ENCODE assay signal across 12 mouse cellular contexts in the genomic region with DNA sequence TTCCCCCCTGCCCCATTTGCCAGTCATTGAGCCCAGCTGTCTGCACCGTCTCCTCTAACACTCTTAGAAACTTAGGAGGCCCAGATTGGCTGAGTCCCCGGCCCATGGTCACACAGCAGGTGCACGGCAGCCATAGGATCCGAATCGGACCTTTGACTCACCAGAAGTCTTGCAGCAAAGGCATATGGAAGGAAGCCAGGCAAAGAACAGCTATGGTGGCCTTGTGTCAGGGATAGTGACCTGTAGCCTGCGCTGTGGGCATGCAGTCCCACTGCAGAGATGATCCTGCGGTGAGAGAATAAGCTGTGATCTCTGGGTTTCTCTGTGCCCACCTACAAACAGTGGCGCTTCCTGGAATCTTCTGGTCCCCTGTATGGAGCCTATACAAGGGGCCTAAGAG.
A peak's percentile ranks its signal among the peaks of the same experiment; 100 is the strongest.
DNase-seq lines count a peak whose midpoint lies in the region; ATAC-seq and TF ChIP-seq lines count a peak whose summit lies in the region.
"Had no signal": no experiment of that assay in that cellular context is flagged by ENCODE, and none has a peak within 500 bp of the region (broad histone marks: within the 10 kb centered on the region; RNA-seq: fewer than 3 reads in every experiment).

No protein-coding gene starts in this region.

- H3K4me1 ChIP-seq in kidney, embryonic 14.5 days (ENCODE audit: control insufficient read depth, insufficient read depth, low read length) = peaks cover 96% of the 10 kb centered on the region
- peaks cover 76% of the 10 kb centered on the region for H3K4me1 ChIP-seq in midbrain, embryonic 12.5 days
- peaks cover 28% of the 10 kb centered on the region for H3K4me1 ChIP-seq in midbrain, embryonic 14.5 days (ENCODE audit: control insufficient read depth, insufficient read depth, low read length)
- H3K4me1 ChIP-seq in stomach, embryonic 15.5 days = peaks cover 100% of the 10 kb centered on the region

- H3K36me3 ChIP-seq in kidney, embryonic 14.5 days (ENCODE audit: control insufficient read depth, insufficient read depth, low read length) = no peaks in the 10 kb centered on the region
- H3K36me3 ChIP-seq in midbrain, embryonic 12.5 days = no peaks in the 10 kb centered on the region
- no peaks in the 10 kb centered on the region for H3K36me3 ChIP-seq in midbrain, embryonic 14.5 days (ENCODE audit: control insufficient read depth, insufficient read depth, low read length)
- no peaks in the 10 kb centered on the region for H3K36me3 ChIP-seq in stomach, embryonic 15.5 days

- no peaks in the 10 kb centered on the region for H3K27me3 ChIP-seq in kidney, embryonic 14.5 days (ENCODE audit: control insufficient read depth, insufficient read depth, low read length)
- no peaks in the 10 kb centered on the region for H3K27me3 ChIP-seq in midbrain, embryonic 12.5 days
- no peaks in the 10 kb centered on the region for H3K27me3 ChIP-seq in midbrain, embryonic 14.5 days (ENCODE audit: control insufficient read depth, insufficient read depth, low read length)
- H3K27me3 ChIP-seq in stomach, embryonic 15.5 days (replicated peaks) = no peaks in the 10 kb centered on the region

- no peak overlapping the region for H3K9ac ChIP-seq in kidney, embryonic 14.5 days (ENCODE audit: low read depth, low read length)
- 0 out of 2 replicates have a peak overlapping the region, but pooled peaks have one; percentile 4 for H3K9ac ChIP-seq in midbrain, embryonic 12.5 days (replicated peaks)
- no peak overlapping the region for H3K9ac ChIP-seq in midbrain, embryonic 14.5 days (replicated peaks; ENCODE audit: low read length)
- H3K9ac ChIP-seq in stomach, embryonic 15.5 days = no peak overlapping the region

- H3K4me3 ChIP-seq in gastrocnemius, adult 2 months = no peak overlapping the region
- H3K4me3 ChIP-seq in kidney, embryonic 14.5 days (ENCODE audit: low read length) = no peak overlapping the region
- no peak overlapping the region for H3K4me3 ChIP-seq in midbrain, embryonic 12.5 days
- no peak overlapping the region for H3K4me3 ChIP-seq in midbrain, embryonic 14.5 days (replicated peaks; ENCODE audit: low read depth, low read length)
- H3K4me3 ChIP-seq in stomach, embryonic 15.5 days (replicated peaks) = no peak overlapping the region
- H3K4me3 ChIP-seq: erythroblast, embryonic 14.5 days had no signal

- ATAC-seq in kidney, embryonic 14.5 days (ENCODE audit: low FRiP score, low TSS enrichment) = no peak
- ATAC-seq in midbrain, embryonic 12.5 days (ENCODE audit: low FRiP score, low read depth) = no peak
- ATAC-seq in midbrain, embryonic 14.5 days (ENCODE audit: low FRiP score, low TSS enrichment) = no peak
- ATAC-seq in stomach, embryonic 15.5 days (ENCODE audit: insufficient read depth, low FRiP score, low read depth) = no peak

- intact Hi-C loops in gastrocnemius, adult 2 months (cut with DNase I) = no loop called here

- peak overlapping the region; percentile 58; the same call in 1 of the 2 replicates for H3K27ac ChIP-seq in gastrocnemius, adult 2 months
- peak overlapping the region; percentile 62; the same call in 1 of the 2 replicates for H3K27ac ChIP-seq in kidney, embryonic 14.5 days (ENCODE audit: low read depth, low read length)
- H3K27ac ChIP-seq in midbrain, embryonic 12.5 days (replicated peaks) = no peak overlapping the region
- H3K27ac ChIP-seq in midbrain, embryonic 14.5 days (replicated peaks; ENCODE audit: low read depth, low read length) = no peak overlapping the region
- H3K27ac ChIP-seq in stomach, embryonic 15.5 days = peak overlapping the region; percentile 83

- H3K4me2 ChIP-seq in kidney, embryonic 14.5 days (replicated peaks; ENCODE audit: low read depth, low read length) = no peak overlapping the region
- no peak overlapping the region for H3K4me2 ChIP-seq in midbrain, embryonic 12.5 days (replicated peaks)
- no peak overlapping the region for H3K4me2 ChIP-seq in midbrain, embryonic 14.5 days (ENCODE audit: low read length)
- no peak overlapping the region for H3K4me2 ChIP-seq in stomach, embryonic 15.5 days

- WGBS in kidney, embryonic 14.5 days = 90% methylated on average over 8 of the region's 8 CpGs
- 91% methylated on average over 8 of the region's 8 CpGs for WGBS in midbrain, embryonic 12.5 days
- 93% methylated on average over 8 of the region's 8 CpGs for WGBS in midbrain, embryonic 14.5 days
- 89% methylated on average over 8 of the region's 8 CpGs for WGBS in stomach, embryonic 15.5 days

- no peak for DNase-seq in gastrocnemius, adult 2 months
- DNase-seq in gastrocnemius, adult 18-20 months (ENCODE audit: low spot score) = no peak
- DNase-seq in kidney, postnatal 36 days = no peak
- DNase-seq in midbrain, embryonic 14.5 days = no peak
- no peak for DNase-seq in left cerebral cortex, adult 18-20 months (ENCODE audit: low spot score in 2 of 2)
- DNase-seq: cerebellum, postnatal 36 days; kidney, postnatal 4 days; right cerebral cortex, postnatal 4 days had no signal

- TF ChIP-seq CTCF in gastrocnemius, adult 2 months (IDR thresholded peaks at IDR 0.05) = no peak

- H3K9me3 ChIP-seq in kidney, embryonic 14.5 days (ENCODE audit: control insufficient read depth, low read length) = no peaks in the 10 kb centered on the region
- H3K9me3 ChIP-seq in midbrain, embryonic 12.5 days = no peaks in the 10 kb centered on the region
- H3K9me3 ChIP-seq in midbrain, embryonic 14.5 days (ENCODE audit: control insufficient read depth, low read length) = no peaks in the 10 kb centered on the region
- no peaks in the 10 kb centered on the region for H3K9me3 ChIP-seq in stomach, embryonic 15.5 days

Comparison
In these comparisons a context has a peak if more than half of its experiments do, and no peak if none do; other contexts are left out.
1. H3K27ac ChIP-seq: peak in gastrocnemius, adult 2 months (single experiment), kidney, embryonic 14.5 days (single experiment) and stomach, embryonic 15.5 days (single experiment); none in midbrain, embryonic 12.5 days (single experiment) and midbrain, embryonic 14.5 days (single experiment).